Mouse (Mus musculus): ENCODE measurements around the gene Ctdspl2.

Gene Ctdspl2

GRCm38 (mm10) chr2:122059365-122060115 lies 103.7 kb downstream of the Ctdspl2 start:
- DNase-seq: peak; percentile 77 to 81
